Mouse (Mus musculus) megakaryocyte, adult 5-6 weeks (primary cell): ENCODE data around the gene Nhlrc3. TPM values are rescaled to one million over a fixed set of nuclear protein-coding genes. Genes with fewer than 3 reads are reported as not detected.

Experiments used
- total RNA-seq, 2 experiments: library from RNA; stranded (forward) in 1 of 2; stranded (reverse) in 1 of 2; fragments of 153-499, 151-499 nt in 1 of 2; fragments of 221-1000, 200-1000 nt in 1 of 2; gene quantifications; 2 replicates each; pipeline versions ENCODE4 v1.2.3 to v1.2.4; 2015 to 2017

The Nhlrc3 gene
- total RNA-seq, 2 experiments from 2014 or later, result 8.7 to 14.1 TPM

Other genes starting within 250 kb of the Nhlrc3 start
- 20.8 and 23.8 TPM in 2 replicates for gene Proser1, start 334 bp upstream of the Nhlrc3 start, total RNA-seq (2015)
- gene Proser1, start 334 bp upstream of the Nhlrc3 start, total RNA-seq (2017), result 4.2 and 5.9 TPM in 2 replicates
- gene Stoml3, start 25.3 kb upstream of the Nhlrc3 start, total RNA-seq (2015), result not detected in 2 replicates
- not detected in 2 replicates for gene Stoml3, start 25.3 kb upstream of the Nhlrc3 start, total RNA-seq (2017)
- not detected in 2 replicates for gene Frem2, start 194.0 kb upstream of the Nhlrc3 start, total RNA-seq (2015)
- under 0.01 TPM in 1 of 2 replicates, not detected in the other for gene Frem2, start 194.0 kb upstream of the Nhlrc3 start, total RNA-seq (2017)